Mouse (Mus musculus): Measurements from ENCODE around the gene E030018B13Rik. TPM values are rescaled to one million over a fixed set of nuclear protein-coding genes. Genes with fewer than 3 reads are reported as not detected.
A peak's percentile ranks its signal among the peaks of the same experiment; 100 is the strongest.

Gene E030018B13Rik
- total and polyA plus RNA-seq, 3 experiments = not detected

DNA sequence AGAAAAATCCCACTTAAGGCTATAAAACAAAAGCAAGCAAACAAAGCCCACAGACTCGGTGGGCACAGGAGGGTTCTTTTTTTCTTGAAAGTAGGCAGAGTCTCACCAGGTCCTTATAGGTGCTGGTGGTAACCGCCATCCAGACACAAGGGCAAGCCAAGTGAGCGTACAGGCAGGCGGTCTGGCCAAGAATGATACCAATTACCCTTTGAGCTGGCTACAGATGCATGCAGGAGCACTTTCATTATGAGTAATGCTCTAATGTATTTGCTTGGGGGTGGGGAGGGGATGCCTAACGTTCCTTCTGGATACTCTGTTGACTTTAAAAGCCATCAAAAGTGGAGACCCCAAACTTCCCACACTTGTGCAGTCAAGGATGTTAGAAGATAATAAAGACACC, 14.1 kb downstream of the E030018B13Rik start:
- no peak for DNase-seq (ENCODE audit: low spot score)
- TF ChIP-seq GATA2 (IDR thresholded peaks at IDR 0.05; ENCODE audit: borderline replicate concordance, low read depth, low read length) = no peak
- no peak for TF ChIP-seq CTCF (IDR thresholded peaks at IDR 0.05; ENCODE audit: low read depth, low read length)
- no peak for TF ChIP-seq POLR2AphosphoS5 (IDR thresholded peaks at IDR 0.05; ENCODE audit: insufficient replicate concordance, low read depth, low read length)
- no peak for TF ChIP-seq GATA1 (IDR thresholded peaks at IDR 0.05; ENCODE audit: borderline replicate concordance, low read length)
- TF ChIP-seq TAL1 (conservative IDR thresholded peaks at IDR 0.05; ENCODE audit: low read depth, low read length) = no peak
- peaks cover 92% of the 10 kb centered on the region for H3K4me1 ChIP-seq (ENCODE audit: insufficient read depth, low read depth, low read length)
- peaks cover 50% of the 10 kb centered on the region for H3K36me3 ChIP-seq (replicated peaks)
- no peak overlapping the region for H3K4me3 ChIP-seq (ENCODE audit: low read depth, low read length)
- ATAC-seq (ENCODE audit: extremely low read depth, insufficient number of reproducible peaks, low FRiP score, poor library complexity, severe bottlenecking) = no peak
- H3K27me3 ChIP-seq (ENCODE audit: insufficient read depth, low read length) = no peaks in the 10 kb centered on the region
- no peaks in the 10 kb centered on the region for H3K9me3 ChIP-seq (replicated peaks)

DNA sequence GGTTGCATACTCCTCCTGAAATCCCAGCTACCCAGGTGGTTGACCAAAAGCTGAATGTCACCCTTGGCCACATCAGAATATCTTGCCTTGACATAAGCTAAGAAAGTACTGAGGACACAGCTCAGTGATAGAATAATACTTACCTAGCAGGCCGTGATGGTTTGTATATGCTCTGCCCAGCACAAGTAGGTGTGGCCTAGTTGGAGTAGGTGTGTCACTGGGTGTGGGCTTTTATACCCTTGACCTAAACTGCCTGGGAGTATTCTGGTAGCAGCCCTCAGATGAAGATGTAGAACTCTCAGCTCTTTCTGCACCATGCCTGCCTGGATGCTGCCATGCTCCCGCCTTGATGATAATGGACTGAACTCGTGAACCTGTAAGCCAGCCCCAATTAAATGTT, 15.8 kb downstream of the E030018B13Rik start:
- TF ChIP-seq POLR2AphosphoS5 (IDR thresholded peaks at IDR 0.05; ENCODE audit: insufficient replicate concordance, low read depth, low read length) (no peak), TAL1 (conservative IDR thresholded peaks at IDR 0.05; ENCODE audit: low read depth, low read length) (no peak), GATA2 (IDR thresholded peaks at IDR 0.05; ENCODE audit: borderline replicate concordance, low read depth, low read length) (no peak), CTCF (IDR thresholded peaks at IDR 0.05; ENCODE audit: low read depth, low read length) (no peak), GATA1 (IDR thresholded peaks at IDR 0.05; ENCODE audit: borderline replicate concordance, low read length) (no peak)
- Histone ChIP-seq H3K4me1 (ENCODE audit: insufficient read depth, low read depth, low read length) (peaks cover 86% of the 10 kb centered on the region), H3K9me3 (replicated peaks) (no peaks in the 10 kb centered on the region), H3K27me3 (ENCODE audit: insufficient read depth, low read length) (no peaks in the 10 kb centered on the region), H3K4me3 (ENCODE audit: low read depth, low read length) (no peak overlapping the region), H3K36me3 (replicated peaks) (peaks cover 40% of the 10 kb centered on the region)
- DNase-seq (ENCODE audit: low spot score) = no peak
- no peak for ATAC-seq (ENCODE audit: extremely low read depth, insufficient number of reproducible peaks, low FRiP score, poor library complexity, severe bottlenecking)

DNA sequence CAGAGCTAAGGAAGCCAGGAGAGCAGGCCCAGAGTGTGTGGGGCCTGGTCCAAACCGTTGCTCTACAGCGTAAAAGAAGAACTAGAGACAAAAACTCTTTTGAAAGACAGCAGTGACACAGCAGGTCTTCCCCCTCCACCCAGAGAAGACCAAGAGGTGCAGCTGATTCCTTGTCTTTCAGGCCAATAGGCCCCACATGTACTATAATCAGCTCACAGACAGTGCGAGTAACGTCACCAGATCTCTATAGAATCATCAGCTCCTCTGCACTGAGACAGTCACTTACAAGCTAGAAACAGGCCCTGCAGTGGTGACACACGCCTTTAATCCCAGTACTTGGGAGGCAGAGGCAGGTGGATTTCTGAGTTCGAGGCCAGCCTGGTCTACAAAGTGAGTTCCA, 17.2 kb downstream of the E030018B13Rik start:
- peaks cover 74% of the 10 kb centered on the region for H3K4me1 ChIP-seq (ENCODE audit: insufficient read depth, low read depth, low read length)
- peak; percentile 62 for DNase-seq (ENCODE audit: low spot score)
- H3K4me3 ChIP-seq (ENCODE audit: low read depth, low read length) = peak overlapping the region; percentile 39; the same call in 1 of the 2 replicates
- TF ChIP-seq POLR2AphosphoS5 (IDR thresholded peaks at IDR 0.05; ENCODE audit: insufficient replicate concordance, low read depth, low read length) (no peak), GATA1 (IDR thresholded peaks at IDR 0.05; ENCODE audit: borderline replicate concordance, low read length) (no peak), GATA2 (IDR thresholded peaks at IDR 0.05; ENCODE audit: borderline replicate concordance, low read depth, low read length) (no peak), CTCF (IDR thresholded peaks at IDR 0.05; ENCODE audit: low read depth, low read length) (no peak), TAL1 (conservative IDR thresholded peaks at IDR 0.05; ENCODE audit: low read depth, low read length) (no peak)
- no peaks in the 10 kb centered on the region for H3K27me3 ChIP-seq (ENCODE audit: insufficient read depth, low read length)
- H3K36me3 ChIP-seq (replicated peaks) = peaks cover 35% of the 10 kb centered on the region
- H3K9me3 ChIP-seq (replicated peaks) = no peaks in the 10 kb centered on the region
- ATAC-seq (ENCODE audit: extremely low read depth, insufficient number of reproducible peaks, low FRiP score, poor library complexity, severe bottlenecking) = peak; percentile 62

DNA sequence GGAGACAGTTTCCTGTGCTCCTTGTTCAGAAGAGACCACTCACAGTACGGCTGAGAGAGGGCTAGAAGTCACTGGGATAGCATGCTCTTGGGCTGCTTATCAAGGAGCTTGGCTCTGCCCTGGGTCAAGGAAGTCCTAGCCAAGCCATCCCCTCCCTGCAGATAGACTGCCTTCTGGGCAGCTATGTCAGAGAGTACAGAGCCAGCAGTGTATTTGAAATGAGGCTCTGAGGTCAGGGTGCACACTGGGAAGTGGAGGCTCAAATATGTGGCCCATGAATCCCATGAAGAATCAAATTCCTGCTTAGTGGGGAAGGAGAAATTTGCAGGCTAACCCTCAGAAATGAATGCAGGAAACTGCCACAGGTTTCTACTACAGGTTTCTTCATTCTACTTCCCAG, 17.9 kb downstream of the E030018B13Rik start:
- no peaks in the 10 kb centered on the region for H3K27me3 ChIP-seq (ENCODE audit: insufficient read depth, low read length)
- H3K4me1 ChIP-seq (ENCODE audit: insufficient read depth, low read depth, low read length) = peaks cover 72% of the 10 kb centered on the region
- no peak for DNase-seq (ENCODE audit: low spot score)
- ATAC-seq (ENCODE audit: extremely low read depth, insufficient number of reproducible peaks, low FRiP score, poor library complexity, severe bottlenecking) = no peak
- no peaks in the 10 kb centered on the region for H3K9me3 ChIP-seq (replicated peaks)
- TF ChIP-seq GATA1 (IDR thresholded peaks at IDR 0.05; ENCODE audit: borderline replicate concordance, low read length) = no peak
- no peak for TF ChIP-seq TAL1 (conservative IDR thresholded peaks at IDR 0.05; ENCODE audit: low read depth, low read length)
- TF ChIP-seq GATA2 (IDR thresholded peaks at IDR 0.05; ENCODE audit: borderline replicate concordance, low read depth, low read length) = no peak
- no peak for TF ChIP-seq POLR2AphosphoS5 (IDR thresholded peaks at IDR 0.05; ENCODE audit: insufficient replicate concordance, low read depth, low read length)
- no peak for TF ChIP-seq CTCF (IDR thresholded peaks at IDR 0.05; ENCODE audit: low read depth, low read length)
- peak overlapping the region; percentile 41; the same call in 1 of the 2 replicates for H3K4me3 ChIP-seq (ENCODE audit: low read depth, low read length)
- peaks cover 35% of the 10 kb centered on the region for H3K36me3 ChIP-seq (replicated peaks)

DNA sequence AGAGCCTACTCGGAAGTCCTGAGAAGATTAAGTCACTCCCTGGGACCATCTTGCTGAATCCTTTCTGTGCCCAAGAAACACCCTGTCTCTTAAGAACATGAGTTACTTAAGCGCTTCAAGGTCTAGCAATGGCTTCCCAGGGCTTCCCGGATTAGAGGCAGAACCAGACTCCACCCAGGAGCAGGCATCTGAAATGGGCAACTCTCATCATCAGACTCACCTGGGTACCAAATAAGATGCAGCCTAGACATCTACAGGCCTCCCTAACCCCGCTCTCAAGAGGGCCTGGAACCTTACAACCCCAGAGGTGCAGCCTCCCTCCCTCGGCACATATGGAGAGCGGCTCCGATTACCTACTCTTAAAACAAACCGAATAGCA, 19.1 kb downstream of the E030018B13Rik start:
- peaks cover 71% of the 10 kb centered on the region for H3K4me1 ChIP-seq (ENCODE audit: insufficient read depth, low read depth, low read length)

DNA sequence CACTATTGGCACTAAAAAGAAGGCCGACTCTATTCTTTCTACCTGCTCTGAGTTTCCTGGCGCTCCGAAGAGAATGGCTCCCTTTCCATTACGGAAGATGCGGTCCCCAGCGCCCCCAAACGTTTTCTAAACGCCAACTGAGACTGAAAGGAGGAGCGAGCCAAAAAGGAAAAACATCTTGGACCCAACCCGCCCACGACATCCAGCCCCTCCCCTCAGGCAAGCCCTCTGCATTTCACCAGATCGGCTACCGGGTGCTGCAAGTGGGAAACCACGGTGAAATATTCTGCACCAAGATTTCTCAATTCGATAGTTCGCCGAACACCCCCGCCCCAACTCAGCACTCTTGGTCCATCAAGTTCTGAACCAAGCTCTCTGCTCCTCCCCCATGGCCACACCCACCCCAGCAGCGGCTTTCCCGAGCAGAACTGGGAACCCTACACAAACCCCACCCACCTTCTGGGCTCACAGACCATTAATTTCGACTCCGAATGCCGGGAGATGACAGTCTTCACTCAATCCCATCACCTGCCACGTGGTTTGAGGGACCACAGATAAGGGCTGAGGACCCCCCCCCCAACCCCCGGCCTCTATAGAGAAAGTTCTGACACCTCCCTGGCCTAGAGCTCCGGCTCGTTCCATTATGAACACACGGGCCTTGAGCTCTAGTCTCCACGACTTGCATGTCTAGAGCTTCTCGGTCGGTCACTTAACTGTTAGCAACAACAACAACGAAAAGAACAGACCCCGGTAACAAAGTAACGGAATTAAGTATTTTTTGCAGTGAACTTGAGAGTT, 19.7 kb downstream of the E030018B13Rik start:
- Histone ChIP-seq H3K4me3 (ENCODE audit: low read depth, low read length) (peak overlapping the region; percentile 93), H3K4me1 (ENCODE audit: insufficient read depth, low read depth, low read length) (peaks cover 72% of the 10 kb centered on the region), H3K9me3 (replicated peaks) (no peaks in the 10 kb centered on the region), H3K36me3 (replicated peaks) (peaks cover 26% of the 10 kb centered on the region), H3K27me3 (ENCODE audit: insufficient read depth, low read length) (no peaks in the 10 kb centered on the region)
- ATAC-seq (ENCODE audit: extremely low read depth, insufficient number of reproducible peaks, low FRiP score, poor library complexity, severe bottlenecking) (no peak), DNase-seq (ENCODE audit: low spot score) (no peak)
- TF ChIP-seq POLR2AphosphoS5 (IDR thresholded peaks at IDR 0.05; ENCODE audit: insufficient replicate concordance, low read depth, low read length) = no peak
- TF ChIP-seq TAL1 (conservative IDR thresholded peaks at IDR 0.05; ENCODE audit: low read depth, low read length) = no peak
- TF ChIP-seq GATA2 (IDR thresholded peaks at IDR 0.05; ENCODE audit: borderline replicate concordance, low read depth, low read length) = no peak
- no peak for TF ChIP-seq GATA1 (IDR thresholded peaks at IDR 0.05; ENCODE audit: borderline replicate concordance, low read length)
- no peak for TF ChIP-seq CTCF (IDR thresholded peaks at IDR 0.05; ENCODE audit: low read depth, low read length)

More for the DNA sequence above, 19.1 kb downstream of the E030018B13Rik start:
- Histone ChIP-seq H3K4me3 (ENCODE audit: low read depth, low read length) (peak overlapping the region; percentile 93), H3K9me3 (replicated peaks) (no peaks in the 10 kb centered on the region), H3K36me3 (replicated peaks) (peaks cover 30% of the 10 kb centered on the region), H3K27me3 (ENCODE audit: insufficient read depth, low read length) (no peaks in the 10 kb centered on the region)
- ATAC-seq (ENCODE audit: extremely low read depth, insufficient number of reproducible peaks, low FRiP score, poor library complexity, severe bottlenecking) (no peak), DNase-seq (ENCODE audit: low spot score) (no peak)
- TF ChIP-seq POLR2AphosphoS5 (IDR thresholded peaks at IDR 0.05; ENCODE audit: insufficient replicate concordance, low read depth, low read length) (no peak), CTCF (IDR thresholded peaks at IDR 0.05; ENCODE audit: low read depth, low read length) (no peak), GATA2 (IDR thresholded peaks at IDR 0.05; ENCODE audit: borderline replicate concordance, low read depth, low read length) (no peak), TAL1 (conservative IDR thresholded peaks at IDR 0.05; ENCODE audit: low read depth, low read length) (no peak), GATA1 (IDR thresholded peaks at IDR 0.05; ENCODE audit: borderline replicate concordance, low read length) (no peak)
